Mouse (Mus musculus) kidney, postnatal 25 days (tissue): ENCODE data around the gene Fbxo7.

Experiments used
- DNase-seq, 2 experiments: peaks; one replicate each; pipeline ENCODE4 v3.0.0; 2021; ENCODE audit warnings: mixed read lengths in 2 of 2

Fbxo7 gene

DNA sequence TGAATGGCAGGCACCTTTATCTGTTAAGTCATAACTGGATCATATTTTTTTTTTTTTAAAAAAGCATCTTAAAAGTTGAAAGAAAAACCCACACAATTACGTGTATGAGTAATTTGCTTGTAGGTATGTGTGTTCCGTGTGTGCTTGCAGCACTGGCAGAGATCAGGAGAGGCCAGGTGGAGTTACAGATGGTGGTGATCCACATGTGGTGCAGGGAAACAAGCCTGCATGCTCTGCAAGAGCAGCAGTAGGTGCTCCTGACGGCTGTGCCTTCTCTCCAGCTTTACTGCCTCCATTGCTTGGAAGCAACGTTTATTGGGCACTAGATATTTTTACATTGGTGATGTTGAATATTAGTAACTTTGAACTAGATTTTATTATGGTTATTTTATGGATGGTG lies 21.9 kb downstream of the Fbxo7 start:
- DNase-seq = no peak

GRCm38 (mm10) chr10:86044066-86044465 lies 22.3 kb downstream of the Fbxo7 start:
- peak in 1 of 2 experiments; percentile 72 for DNase-seq

GRCm38 (mm10) chr10:86046371-86046770 lies 24.6 kb downstream of the Fbxo7 start:
- DNase-seq = no peak

DNA sequence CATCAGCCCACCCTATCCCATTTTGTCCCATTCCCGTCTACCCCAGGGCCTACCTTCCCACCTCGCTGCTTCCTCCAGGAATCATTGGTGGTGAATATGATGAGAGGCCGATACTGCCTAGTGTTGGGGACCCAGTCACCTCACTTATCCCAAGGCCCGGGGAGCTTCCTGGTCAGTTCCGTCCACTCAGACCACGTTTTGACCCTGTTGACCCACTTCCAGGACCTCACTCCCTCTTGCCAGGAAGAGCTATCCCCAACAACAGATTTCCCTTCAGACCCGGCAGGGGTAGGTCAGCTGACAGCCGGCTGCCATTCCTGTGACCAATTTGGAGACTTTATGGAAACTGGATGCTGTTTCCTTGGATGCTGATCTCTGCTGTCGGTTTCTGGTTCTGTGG lies 26.0 kb downstream of the Fbxo7 start:
- no peak for DNase-seq

- no peak for DNase-seq
These were observed 28.8 kb downstream of the Fbxo7 start for GRCm38 (mm10) chr10:86050522-86050921.

- DNase-seq = no peak
These were observed 31.2 kb downstream of the Fbxo7 start for GRCm38 (mm10) chr10:86052818-86053522.

- DNase-seq = no peak
These were observed 34.6 kb downstream of the Fbxo7 start for GRCm38 (mm10) chr10:86056297-86056903.

DNA sequence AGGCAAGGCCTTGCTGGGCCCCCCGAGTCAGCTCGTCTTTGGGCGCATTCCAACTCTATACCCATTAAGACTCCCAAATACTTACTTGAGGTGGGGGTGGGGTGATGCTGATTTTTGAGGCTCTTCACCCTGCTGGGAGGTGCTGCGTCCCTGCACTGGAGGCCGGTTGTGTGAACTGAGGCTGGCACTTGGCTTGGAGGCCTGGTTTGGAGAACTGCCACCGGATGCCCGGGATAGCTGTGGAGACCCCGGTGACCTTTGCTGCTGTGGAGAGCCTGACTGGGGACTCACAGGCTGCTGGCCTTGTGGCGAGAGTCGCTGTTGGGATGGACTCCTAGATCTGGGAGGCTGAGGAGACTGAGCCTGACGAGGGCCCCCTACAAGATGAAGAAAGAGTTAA lies 35.5 kb downstream of the Fbxo7 start:
- peak; percentile 69 to 82 for DNase-seq

- peak; percentile 62 to 85 for DNase-seq
These were observed 35.9 kb downstream of the Fbxo7 start for GRCm38 (mm10) chr10:86057712-86058111.

GRCm38 (mm10) chr10:86060267-86060666 lies 38.5 kb downstream of the Fbxo7 start:
- no peak for DNase-seq

DNA sequence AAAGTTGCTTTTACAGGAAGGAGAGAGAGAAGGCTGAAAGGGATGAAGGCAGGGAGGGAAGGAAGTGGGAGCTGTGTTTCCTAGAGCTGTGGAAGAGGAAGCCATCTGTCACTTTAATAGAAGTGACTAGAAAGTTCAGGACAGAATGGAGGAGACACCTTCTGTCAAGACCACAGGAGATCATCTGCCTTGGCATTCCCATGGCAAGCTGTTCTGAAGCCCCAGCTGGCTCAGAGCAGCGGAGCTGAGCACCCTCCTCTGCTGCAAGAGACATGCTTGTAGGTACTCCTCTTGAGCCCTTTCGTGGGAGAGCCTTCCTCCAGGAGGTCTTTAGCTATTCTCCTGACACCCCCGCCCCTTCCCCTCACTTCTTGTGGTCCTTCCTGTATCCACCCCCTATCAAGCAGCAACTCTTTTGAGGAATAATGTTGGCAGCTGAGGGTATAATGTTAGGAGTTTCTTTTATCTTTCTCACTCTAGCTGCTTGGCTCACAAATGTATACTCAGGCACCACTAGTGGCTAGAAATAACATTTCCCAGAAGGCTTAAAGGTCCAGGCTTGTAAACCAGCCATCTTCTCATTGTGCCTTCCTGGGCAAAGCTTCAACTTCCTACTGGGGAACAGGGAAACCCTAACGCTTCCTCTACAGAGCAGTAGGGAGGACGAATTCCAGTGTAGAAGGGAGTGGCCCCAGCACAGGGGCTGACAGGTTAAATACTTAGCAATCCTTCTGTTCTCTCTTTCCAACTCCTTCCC lies 40.7 kb downstream of the Fbxo7 start:
- no peak for DNase-seq

DNA sequence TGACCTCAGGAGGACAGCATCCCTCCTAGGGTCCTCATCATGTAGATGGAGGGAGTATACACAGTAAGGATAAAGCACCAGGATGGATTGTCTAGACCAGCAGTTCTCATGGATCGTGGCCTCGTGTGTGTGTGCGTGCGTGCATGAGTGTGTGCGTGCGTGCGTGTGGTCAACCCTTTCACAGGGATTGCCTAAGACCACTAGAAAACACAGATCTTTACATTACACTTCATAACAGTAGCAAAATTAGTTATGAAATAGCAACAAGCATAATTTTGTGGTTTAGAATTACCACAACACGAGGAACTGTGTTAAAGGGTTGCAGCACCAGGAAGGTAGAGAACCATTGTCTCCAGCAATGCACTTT lies 41.2 kb downstream of the Fbxo7 start:
- no peak for DNase-seq

DNA sequence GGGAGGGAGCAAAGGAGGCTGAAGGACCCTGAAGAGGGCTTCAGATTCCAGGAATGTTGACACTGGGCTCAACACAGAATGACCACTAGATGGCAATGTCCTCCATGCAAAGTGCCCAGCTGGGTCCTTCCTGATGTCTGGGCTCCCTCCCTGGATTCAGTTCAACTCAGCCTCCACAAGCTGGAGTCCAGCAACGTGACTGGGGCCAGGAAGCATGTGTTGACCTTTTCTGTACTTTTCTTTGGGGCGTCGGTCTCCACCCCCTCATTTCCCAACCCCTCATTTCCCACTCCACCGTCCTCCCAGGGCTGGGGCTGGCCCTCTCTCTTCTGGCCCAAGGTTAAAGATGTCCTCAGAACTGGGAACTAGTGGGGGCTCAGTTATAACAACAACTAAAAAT lies 43.2 kb downstream of the Fbxo7 start:
- peak; percentile 88 to 94 for DNase-seq

GRCm38 (mm10) chr10:86065661-86066060 lies 43.9 kb downstream of the Fbxo7 start:
- DNase-seq = no peak

- DNase-seq = peak in 1 of 2 experiments; percentile 34
These were observed 44.9 kb downstream of the Fbxo7 start for GRCm38 (mm10) chr10:86066651-86067050.

DNA sequence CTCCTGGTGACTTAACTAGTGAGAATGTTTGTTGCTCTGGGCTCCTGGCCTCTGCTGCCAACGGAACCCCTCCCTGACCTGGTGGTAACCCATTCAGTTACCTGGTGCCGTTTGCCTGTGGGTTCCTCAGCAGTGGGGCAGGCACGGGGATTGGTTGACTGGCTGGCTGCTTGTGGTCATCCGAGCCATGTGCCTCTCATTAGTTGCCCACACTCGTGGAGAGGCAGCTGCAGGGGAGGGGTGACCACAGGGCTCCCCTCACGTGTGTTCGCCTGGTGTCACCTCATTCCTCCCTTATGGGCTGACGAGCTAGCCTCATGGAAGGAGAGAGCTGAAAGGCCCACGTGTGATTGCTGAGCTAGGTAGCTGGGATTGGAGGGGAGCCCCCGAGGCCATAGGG lies 46.1 kb downstream of the Fbxo7 start:
- peak in 1 of 2 experiments; percentile 63 for DNase-seq

GRCm38 (mm10) chr10:86069341-86069740 lies 47.6 kb downstream of the Fbxo7 start:
- DNase-seq = peak; percentile 66 to 90

GRCm38 (mm10) chr10:86070751-86071150 lies 49.0 kb downstream of the Fbxo7 start:
- DNase-seq = peak in 1 of 2 experiments; percentile 38

- DNase-seq = peak in 1 of 2 experiments; percentile 53
These were observed 52.4 kb downstream of the Fbxo7 start for GRCm38 (mm10) chr10:86074134-86074533.

DNA sequence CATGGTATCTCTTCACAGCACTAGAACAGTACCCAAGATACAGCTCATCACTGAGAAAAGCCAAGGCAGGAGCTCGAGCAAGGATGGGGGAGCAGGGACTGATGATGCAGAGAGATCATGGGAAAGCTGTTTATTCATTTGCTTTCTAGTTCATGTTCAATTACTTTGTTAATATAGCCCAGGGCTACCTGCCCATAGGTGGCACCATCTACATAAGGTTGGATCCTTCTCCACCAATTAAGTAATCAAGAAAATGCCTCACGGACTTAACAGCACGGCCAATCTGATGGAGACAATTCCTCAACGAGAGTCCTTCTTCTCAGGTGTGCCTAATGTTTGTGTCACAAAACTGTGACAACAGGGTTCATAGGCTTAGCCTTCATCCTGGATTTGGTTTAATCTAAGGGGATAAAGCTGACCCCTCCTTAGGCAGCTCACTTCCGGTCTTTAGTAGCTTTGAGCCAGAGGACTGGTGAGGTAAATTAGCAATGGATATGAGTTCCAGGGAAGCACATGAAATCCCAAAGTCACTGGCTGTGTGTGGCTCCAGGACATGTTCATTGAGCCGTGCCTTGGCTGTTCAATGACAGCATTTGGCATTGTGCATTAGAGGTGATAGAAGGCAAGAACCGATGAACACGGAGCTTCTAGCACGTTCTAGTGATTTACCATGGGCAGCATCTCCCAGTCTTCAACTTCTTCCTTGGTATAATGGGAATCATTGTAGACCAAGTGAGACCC lies 53.4 kb downstream of the Fbxo7 start:
- DNase-seq = peak; percentile 72 to 81

- DNase-seq = no peak
These were observed 55.5 kb downstream of the Fbxo7 start for GRCm38 (mm10) chr10:86077272-86077671.

DNA sequence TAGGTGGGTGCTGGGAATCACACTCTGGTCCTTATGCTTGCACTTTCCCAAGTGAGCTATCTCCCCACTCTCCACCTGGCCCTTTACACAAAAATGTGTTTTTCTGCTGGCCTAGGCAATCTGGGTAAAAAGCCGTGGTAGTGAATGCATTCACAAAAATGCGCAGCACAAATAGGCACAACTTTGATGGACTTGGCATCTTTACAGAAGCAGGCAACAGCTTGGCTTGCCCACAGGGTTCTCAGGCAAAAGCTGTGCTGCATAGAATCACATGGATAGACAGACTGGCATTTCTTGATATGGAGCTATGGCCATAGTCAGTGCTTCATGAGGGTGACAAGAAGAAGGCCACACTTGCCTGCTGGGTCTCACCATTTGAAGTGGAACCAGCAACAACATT lies 57.0 kb downstream of the Fbxo7 start:
- no peak for DNase-seq

- no peak for DNase-seq
These were observed 58.1 kb downstream of the Fbxo7 start for GRCm38 (mm10) chr10:86079921-86080320.
